Mouse (Mus musculus) kidney, postnatal 0 days (tissue): ENCODE results near the gene Pknox2. TPM values are rescaled to one million over a fixed set of nuclear protein-coding genes. Genes with fewer than 3 reads are reported as not detected.

Source experiments
- ATAC-seq: fragments of 200-750 bp; cut with Nextera tagmentation; replicated peaks from 2 replicates; pipeline ENCODE4 v1.8.0; 2017; ENCODE audit warnings: low read depth, moderate number of reproducible peaks, moderate TSS enrichment, moderate library complexity; ENCODE audit not compliant: low FRiP score
- DNase-seq: peaks from one replicate; pipeline ENCODE4 v3.0.0-alpha.2; 2016; ENCODE audit warnings: low spot score
- H3K27ac ChIP-seq: fragments of 300-500 bp; sonication (generic); 2 replicates; pipeline ENCODE4 v1.5.1; 2014; ENCODE audit warnings: mild to moderate bottlenecking
- H3K27me3 ChIP-seq: fragments of 300-500 bp; sonication (generic); 2 replicates; pipeline ENCODE4 v1.6.1; 2014; ENCODE audit warnings: low read length, mixed read lengths; ENCODE audit not compliant: insufficient read depth
- H3K36me3 ChIP-seq: fragments of 300-500 bp; sonication (generic); 2 replicates; pipeline ENCODE4 v1.6.1; 2014; ENCODE audit warnings: low read length, mixed read lengths; ENCODE audit not compliant: insufficient read depth
- H3K4me1 ChIP-seq: fragments of 300-500 bp; sonication (generic); replicated peaks from 2 replicates; pipeline ENCODE4 v1.6.1; 2014; ENCODE audit warnings: antibody characterized with exemption, low read length, mixed read lengths; ENCODE audit not compliant: insufficient read depth
- H3K4me2 ChIP-seq: fragments of 300-500 bp; sonication (generic); 2 replicates; pipeline ENCODE4 v1.6.1; 2014; ENCODE audit warnings: mild to moderate bottlenecking, low read length, moderate library complexity, mixed read lengths
- H3K4me3 ChIP-seq: fragments of 300-500 bp; sonication (generic); replicated peaks from 2 replicates; pipeline ENCODE4 v1.5.1; 2014; ENCODE audit warnings: low read depth, low read length
- H3K9ac ChIP-seq: fragments of 300-500 bp; sonication (generic); 2 replicates; pipeline ENCODE4 v1.6.1; 2014; ENCODE audit warnings: low read depth, low read length
- H3K9me3 ChIP-seq: fragments of 300-500 bp; sonication (generic); replicated peaks from 2 replicates; pipeline ENCODE4 v1.6.1; 2016; ENCODE audit warnings: low read length, inconsistent platforms, mixed read lengths
- CTCF ChIP-seq: IDR thresholded peaks from 2 replicates; pipeline ENCODE4 v1.5.1; 2016; ENCODE audit warnings: antibody characterized with exemption, low read depth, mild to moderate bottlenecking, moderate library complexity
- WGBS: fragments of 180-500 bp; shearing (Covaris S2); extraction: QIAGEN DNeasy Blood & Tissue Kit; methylation state at CpG from one replicate; pipeline ENCODE4 v1.1.7; 2014; 5-methylcytosine and 5-hydroxymethylcytosine counted together
- polyA plus RNA-seq: library from polyadenylated mRNA; unstranded; fragments of >200 nt; fragmentation: Nextera tagmentation; extraction: Ambion mirVana; gene quantifications from 2 replicates; pipeline ENCODE4 v1.2.1, GENCODE M21; 2015

The Pknox2 gene
- polyA plus RNA-seq, 1 experiment from 2014 or later: 6.0 TPM

GRCm38 (mm10) chr9:37114286-37115267 lies 32.6 kb downstream of the Pknox2 start:
- Histone ChIP-seq H3K9me3 (no peaks in the 10 kb centered on the region), H3K36me3 (no peaks in the 10 kb centered on the region), H3K9ac (no peak overlapping the region), H3K4me3 (no peak overlapping the region), H3K27ac (0 out of 2 replicates have a peak overlapping the region, but pooled peaks have one; percentile 20), H3K27me3 (no peaks in the 10 kb centered on the region), H3K4me1 (no peaks in the 10 kb centered on the region), H3K4me2 (no peak overlapping the region)
- WGBS: 40% methylated on average over 9 of the region's 9 CpGs
- TF ChIP-seq CTCF: peak; percentile 62
- DNase-seq (peak; percentile 62), ATAC-seq (peak; percentile 59)

DNA sequence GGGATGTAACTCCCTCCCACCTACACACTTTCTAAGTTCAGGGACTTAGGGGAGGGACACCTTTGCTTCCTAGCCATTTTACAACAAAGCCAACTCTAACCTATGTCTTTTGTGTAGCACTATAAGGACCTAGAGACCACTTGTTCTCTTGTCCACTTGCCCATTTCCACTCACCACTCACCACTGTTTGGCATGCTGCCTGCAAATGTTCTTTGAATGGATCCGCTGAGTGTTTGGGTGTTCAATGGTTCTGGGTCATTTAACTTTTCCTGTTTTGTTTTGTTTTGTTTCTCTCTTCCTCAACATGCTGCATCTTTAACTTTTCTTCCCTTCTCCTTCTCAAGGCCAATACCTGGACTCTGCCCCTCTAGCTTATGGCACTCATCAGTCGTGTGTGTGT lies 39.7 kb downstream of the Pknox2 start:
- DNase-seq: no peak
- Histone ChIP-seq H3K4me3 (no peak overlapping the region), H3K9ac (no peak overlapping the region), H3K27me3 (no peaks in the 10 kb centered on the region), H3K36me3 (no peaks in the 10 kb centered on the region), H3K27ac (no peak overlapping the region), H3K9me3 (no peaks in the 10 kb centered on the region), H3K4me2 (no peak overlapping the region), H3K4me1 (peaks cover 12% of the 10 kb centered on the region; the same call in 1 of the 2 replicates)
- no peak for TF ChIP-seq CTCF
- 47% methylated on average over 2 of the region's 2 CpGs for WGBS
- no peak for ATAC-seq

DNA sequence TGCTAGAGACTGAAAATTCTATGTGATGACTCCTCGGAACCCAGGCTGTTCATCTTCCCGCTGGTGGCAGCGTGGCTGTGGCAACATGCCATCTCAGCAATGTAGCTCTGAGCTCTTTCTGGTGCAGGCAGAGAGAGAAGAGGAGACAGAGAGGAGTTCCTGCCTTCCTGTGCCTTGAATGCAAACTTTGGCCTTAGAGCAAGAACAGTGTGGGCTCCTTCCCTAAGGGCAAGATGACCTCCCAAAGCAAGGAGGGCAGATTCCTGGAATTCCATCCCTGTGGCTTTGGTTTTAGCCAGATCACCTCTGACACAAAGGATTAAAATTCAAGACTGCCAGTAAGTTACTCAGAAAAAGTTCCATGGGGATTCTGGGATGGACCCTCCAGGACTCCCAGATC lies 40.4 kb downstream of the Pknox2 start:
- ATAC-seq (no peak), DNase-seq (peak; percentile 58)
- peaks cover 12% of the 10 kb centered on the region; the same call in 1 of the 2 replicates for H3K4me1 ChIP-seq
- no peaks in the 10 kb centered on the region for H3K9me3 ChIP-seq
- TF ChIP-seq CTCF: no peak
- 56% methylated on average over 3 of the region's 3 CpGs for WGBS
- no peaks in the 10 kb centered on the region for H3K36me3 ChIP-seq
- H3K9ac ChIP-seq: no peak overlapping the region
- no peak overlapping the region for H3K4me3 ChIP-seq
- peak overlapping the region; percentile 42 for H3K27ac ChIP-seq
- H3K4me2 ChIP-seq: no peak overlapping the region
- H3K27me3 ChIP-seq: no peaks in the 10 kb centered on the region

DNA sequence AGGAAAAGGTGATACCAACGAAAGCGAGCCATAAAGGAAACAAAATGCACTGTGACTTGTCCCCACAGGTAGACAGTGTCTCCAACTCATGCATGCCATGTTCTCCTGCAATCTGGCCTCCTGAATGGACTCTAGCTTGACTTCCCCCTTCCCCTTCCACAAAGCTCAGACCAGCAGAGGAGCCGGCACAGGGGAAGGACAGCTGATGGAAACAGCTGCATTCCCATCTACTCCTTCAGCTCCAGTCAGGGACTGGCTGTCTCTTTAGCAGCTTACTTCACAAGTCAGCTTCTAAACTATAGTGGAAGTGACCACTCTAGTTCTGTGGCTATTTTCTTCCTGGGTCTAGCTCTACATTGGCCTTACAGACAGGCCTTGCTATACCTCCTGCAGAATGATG lies 43.0 kb downstream of the Pknox2 start:
- TF ChIP-seq CTCF: no peak
- Histone ChIP-seq H3K27ac (no peak overlapping the region), H3K4me2 (no peak overlapping the region), H3K9ac (no peak overlapping the region), H3K4me1 (peaks cover 19% of the 10 kb centered on the region), H3K36me3 (no peaks in the 10 kb centered on the region), H3K4me3 (no peak overlapping the region), H3K27me3 (no peaks in the 10 kb centered on the region), H3K9me3 (no peaks in the 10 kb centered on the region)
- WGBS: 74% methylated on average over 3 of the region's 3 CpGs
- DNase-seq: no peak
- no peak for ATAC-seq

DNA sequence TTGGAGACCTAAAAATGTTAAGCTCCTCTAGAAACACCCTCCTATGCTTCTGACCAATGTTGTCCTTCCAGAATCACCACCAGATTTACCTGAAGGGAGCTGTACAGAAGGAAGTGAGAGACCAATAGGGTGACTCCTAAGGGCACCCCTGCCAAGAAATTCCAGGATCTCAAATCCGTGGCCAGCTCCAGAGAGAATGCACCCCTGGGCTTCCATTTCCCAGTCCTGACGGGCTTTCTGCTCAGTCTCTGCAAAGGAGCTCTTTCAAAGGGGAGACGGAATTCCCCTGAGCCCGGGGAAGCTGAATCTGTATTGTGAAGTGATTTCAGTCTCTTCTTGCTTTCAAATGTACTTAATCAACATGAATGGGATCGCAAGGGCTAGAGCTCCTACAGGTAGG lies 43.4 kb downstream of the Pknox2 start:
- Histone ChIP-seq H3K4me3 (no peak overlapping the region), H3K27ac (no peak overlapping the region), H3K36me3 (no peaks in the 10 kb centered on the region), H3K4me1 (peaks cover 19% of the 10 kb centered on the region), H3K9ac (no peak overlapping the region), H3K9me3 (no peaks in the 10 kb centered on the region), H3K27me3 (no peaks in the 10 kb centered on the region), H3K4me2 (no peak overlapping the region)
- no peak for TF ChIP-seq CTCF
- DNase-seq (no peak), ATAC-seq (no peak)
- 63% methylated on average over 5 of the region's 5 CpGs for WGBS

- H3K27me3 ChIP-seq: no peaks in the 10 kb centered on the region
- WGBS: 37% methylated on average over 11 of the region's 11 CpGs
- no peak for TF ChIP-seq CTCF
- peak; percentile 37; the same call in 1 of the 2 replicates for ATAC-seq
- H3K9me3 ChIP-seq: no peaks in the 10 kb centered on the region
- no peak overlapping the region for H3K4me2 ChIP-seq
- H3K4me3 ChIP-seq: no peak overlapping the region
- no peaks in the 10 kb centered on the region for H3K36me3 ChIP-seq
- H3K27ac ChIP-seq: peak overlapping the region; percentile 73
- H3K9ac ChIP-seq: no peak overlapping the region
- DNase-seq: peak; percentile 80
- H3K4me1 ChIP-seq: peaks cover 12% of the 10 kb centered on the region
These were observed 45.9 kb downstream of the Pknox2 start for GRCm38 (mm10) chr9:37101059-37101940.
